Mouse (Mus musculus): Measurements from ENCODE around the gene Prlr.

DNA sequence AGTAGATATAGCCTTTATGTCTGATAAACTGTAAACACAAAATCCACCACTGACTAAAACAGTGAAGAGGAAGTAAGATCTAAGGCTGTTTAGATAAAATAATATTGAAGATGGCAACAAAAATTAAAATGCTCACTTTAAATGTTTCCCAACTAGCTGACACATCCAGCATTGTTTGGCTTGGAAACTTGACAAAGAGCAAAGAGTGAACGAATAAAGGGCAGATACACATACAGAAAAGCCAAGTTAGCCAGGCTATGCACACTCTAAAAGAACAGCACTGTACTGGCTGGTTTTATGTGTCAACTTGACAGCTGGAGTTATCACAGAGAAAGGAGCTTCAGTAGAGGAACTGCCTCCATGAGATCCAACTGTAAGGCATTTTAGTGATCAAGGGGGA is 121.0 kb downstream of the Prlr start:
- TF ChIP-seq POLR2A (IDR thresholded peaks at IDR 0.05; ENCODE audit: low read depth, low read length) = no peak
- no peak for TF ChIP-seq CTCF (IDR thresholded peaks at IDR 0.05; ENCODE audit: borderline replicate concordance, insufficient read depth, low read length)
